Mouse (Mus musculus): ENCODE data around the gene Scfd2. TPM values are rescaled to one million over a fixed set of nuclear protein-coding genes. Genes with fewer than 3 reads are reported as not detected.
A peak's percentile ranks its signal among the peaks of the same experiment; 100 is the strongest.

Gene Scfd2
- total and polyA plus RNA-seq, 2 experiments: 8.5 to 11.5 TPM

- DNase-seq (ENCODE audit: extremely low read depth, low read depth, low spot score): no peak
- peaks cover 5% of the 10 kb centered on the region; the same call in 1 of the 2 replicates for H3K4me1 ChIP-seq (ENCODE audit: control insufficient read depth, insufficient read depth, low read length)
- no peak overlapping the region for H3K9ac ChIP-seq (ENCODE audit: low read depth, low read length)
- 88% methylated on average over 5 of the region's 5 CpGs for WGBS
- H3K4me3 ChIP-seq (ENCODE audit: insufficient read depth, low read depth, low read length): no peak overlapping the region
- no peak overlapping the region for H3K27ac ChIP-seq (replicated peaks; ENCODE audit: insufficient read depth, low read depth, low read length)
- no peak for TF ChIP-seq POLR2A (IDR thresholded peaks at IDR 0.05; ENCODE audit: extremely low read depth, insufficient read depth, low read length)
- no peak for TF ChIP-seq CTCF (IDR thresholded peaks at IDR 0.05; ENCODE audit: low read depth, low read length)
- H3K79me2 ChIP-seq (ENCODE audit: control insufficient read depth, insufficient read depth, low read length): no peaks in the 10 kb centered on the region
- no peaks in the 10 kb centered on the region for H3K27me3 ChIP-seq (ENCODE audit: control insufficient read depth, insufficient read depth, low read length)
- no peaks in the 10 kb centered on the region for H3K36me3 ChIP-seq (ENCODE audit: control insufficient read depth, insufficient read depth, low read length)
Measured at GRCm38 (mm10) chr5:74310101-74310500, 221.5 kb downstream of the Scfd2 start.

GRCm38 (mm10) chr5:74307242-74307641, 224.3 kb downstream of the Scfd2 start:
- Histone ChIP-seq H3K4me1 (ENCODE audit: control insufficient read depth, insufficient read depth, low read length) (peaks cover 4% of the 10 kb centered on the region), H3K36me3 (ENCODE audit: control insufficient read depth, insufficient read depth, low read length) (no peaks in the 10 kb centered on the region), H3K27ac (replicated peaks; ENCODE audit: insufficient read depth, low read depth, low read length) (no peak overlapping the region), H3K27me3 (ENCODE audit: control insufficient read depth, insufficient read depth, low read length) (no peaks in the 10 kb centered on the region), H3K79me2 (ENCODE audit: control insufficient read depth, insufficient read depth, low read length) (no peaks in the 10 kb centered on the region), H3K4me3 (ENCODE audit: insufficient read depth, low read depth, low read length) (no peak overlapping the region), H3K9ac (ENCODE audit: low read depth, low read length) (no peak overlapping the region)
- 93% methylated on average over 5 of the region's 5 CpGs for WGBS
- DNase-seq (ENCODE audit: extremely low read depth, low read depth, low spot score): no peak
- no peak for TF ChIP-seq CTCF (IDR thresholded peaks at IDR 0.05; ENCODE audit: low read depth, low read length)
- no peak for TF ChIP-seq POLR2A (IDR thresholded peaks at IDR 0.05; ENCODE audit: extremely low read depth, insufficient read depth, low read length)

- H3K27ac ChIP-seq (replicated peaks; ENCODE audit: insufficient read depth, low read depth, low read length): no peak overlapping the region
- TF ChIP-seq POLR2A (IDR thresholded peaks at IDR 0.05; ENCODE audit: extremely low read depth, insufficient read depth, low read length) (no peak), CTCF (IDR thresholded peaks at IDR 0.05; ENCODE audit: low read depth, low read length) (no peak)
- no peaks in the 10 kb centered on the region for H3K27me3 ChIP-seq (ENCODE audit: control insufficient read depth, insufficient read depth, low read length)
- H3K79me2 ChIP-seq (ENCODE audit: control insufficient read depth, insufficient read depth, low read length): no peaks in the 10 kb centered on the region
- no peak overlapping the region for H3K4me3 ChIP-seq (ENCODE audit: insufficient read depth, low read depth, low read length)
- H3K4me1 ChIP-seq (ENCODE audit: control insufficient read depth, insufficient read depth, low read length): peaks cover 4% of the 10 kb centered on the region
- WGBS: 88% methylated on average over 4 of the region's 4 CpGs
- DNase-seq (ENCODE audit: extremely low read depth, low read depth, low spot score): no peak
- no peaks in the 10 kb centered on the region for H3K36me3 ChIP-seq (ENCODE audit: control insufficient read depth, insufficient read depth, low read length)
- H3K9ac ChIP-seq (ENCODE audit: low read depth, low read length): no peak overlapping the region
Measured at GRCm38 (mm10) chr5:74305533-74306189, 225.9 kb downstream of the Scfd2 start.

GRCm38 (mm10) chr5:74304767-74305166, 226.8 kb downstream of the Scfd2 start:
- H3K79me2 ChIP-seq (ENCODE audit: control insufficient read depth, insufficient read depth, low read length): no peaks in the 10 kb centered on the region
- no peak overlapping the region for H3K4me3 ChIP-seq (ENCODE audit: insufficient read depth, low read depth, low read length)
- no peak for TF ChIP-seq POLR2A (IDR thresholded peaks at IDR 0.05; ENCODE audit: extremely low read depth, insufficient read depth, low read length)
- TF ChIP-seq CTCF (IDR thresholded peaks at IDR 0.05; ENCODE audit: low read depth, low read length): no peak
- no peak overlapping the region for H3K27ac ChIP-seq (replicated peaks; ENCODE audit: insufficient read depth, low read depth, low read length)
- DNase-seq (ENCODE audit: extremely low read depth, low read depth, low spot score): peak; percentile 64
- H3K36me3 ChIP-seq (ENCODE audit: control insufficient read depth, insufficient read depth, low read length): no peaks in the 10 kb centered on the region
- 25% methylated on average over 4 of the region's 4 CpGs for WGBS
- no peaks in the 10 kb centered on the region for H3K27me3 ChIP-seq (ENCODE audit: control insufficient read depth, insufficient read depth, low read length)
- H3K4me1 ChIP-seq (ENCODE audit: control insufficient read depth, insufficient read depth, low read length): peaks cover 4% of the 10 kb centered on the region
- H3K9ac ChIP-seq (ENCODE audit: low read depth, low read length): no peak overlapping the region

DNA sequence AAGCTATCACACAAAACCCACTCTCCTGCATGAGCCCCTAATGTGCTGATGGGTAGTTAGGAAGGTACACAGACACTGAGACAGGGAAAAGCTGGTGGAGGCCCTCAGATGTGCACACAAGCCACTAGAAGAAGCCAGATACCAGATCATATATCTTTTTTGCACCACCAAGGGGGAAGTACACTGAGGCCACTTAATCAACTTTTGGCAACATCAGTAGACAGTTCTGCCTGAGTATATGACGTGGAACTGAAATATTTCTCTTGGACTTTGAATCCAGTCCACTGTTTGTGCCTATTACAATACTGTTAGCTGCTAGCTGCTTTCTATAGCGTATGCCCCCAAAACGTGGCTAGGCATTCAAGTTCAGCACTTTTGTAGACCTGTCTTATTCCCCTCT, 229.2 kb downstream of the Scfd2 start:
- 64% methylated on average over 3 of the region's 3 CpGs for WGBS

DNA sequence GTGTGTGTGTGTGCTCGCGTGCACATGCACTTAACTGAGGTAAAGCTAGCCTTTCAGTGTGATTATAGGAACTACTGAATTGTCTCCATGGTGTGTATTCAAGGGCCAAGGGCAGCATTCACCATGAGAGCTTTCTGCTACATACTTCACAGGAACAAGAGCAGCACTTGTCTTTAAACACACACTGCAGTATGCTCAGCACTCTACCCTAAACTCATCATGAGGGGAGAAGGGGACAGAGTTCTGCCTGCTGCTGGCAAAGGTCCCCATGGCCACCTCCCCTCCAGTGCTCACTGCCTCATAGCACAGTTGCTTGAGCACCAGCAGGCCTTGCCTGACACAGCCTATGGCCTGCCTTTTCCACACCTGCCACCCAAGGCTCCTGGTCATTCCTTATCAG, 230.1 kb downstream of the Scfd2 start:
- TF ChIP-seq POLR2A (IDR thresholded peaks at IDR 0.05; ENCODE audit: extremely low read depth, insufficient read depth, low read length) (no peak), CTCF (IDR thresholded peaks at IDR 0.05; ENCODE audit: low read depth, low read length) (no peak)
- 100% methylated on average over 2 of the region's 2 CpGs for WGBS

More for the DNA sequence above, 229.2 kb downstream of the Scfd2 start:
- Histone ChIP-seq H3K79me2 (ENCODE audit: control insufficient read depth, insufficient read depth, low read length) (no peaks in the 10 kb centered on the region), H3K36me3 (ENCODE audit: control insufficient read depth, insufficient read depth, low read length) (no peaks in the 10 kb centered on the region), H3K9ac (ENCODE audit: low read depth, low read length) (no peak overlapping the region), H3K27me3 (ENCODE audit: control insufficient read depth, insufficient read depth, low read length) (no peaks in the 10 kb centered on the region), H3K27ac (replicated peaks; ENCODE audit: insufficient read depth, low read depth, low read length) (no peak overlapping the region), H3K4me1 (ENCODE audit: control insufficient read depth, insufficient read depth, low read length) (peaks cover 4% of the 10 kb centered on the region), H3K4me3 (ENCODE audit: insufficient read depth, low read depth, low read length) (no peak overlapping the region)
- no peak for DNase-seq (ENCODE audit: extremely low read depth, low read depth, low spot score)
- TF ChIP-seq CTCF (IDR thresholded peaks at IDR 0.05; ENCODE audit: low read depth, low read length) (no peak), POLR2A (IDR thresholded peaks at IDR 0.05; ENCODE audit: extremely low read depth, insufficient read depth, low read length) (no peak)

More for the DNA sequence above, 230.1 kb downstream of the Scfd2 start:
- Histone ChIP-seq H3K79me2 (ENCODE audit: control insufficient read depth, insufficient read depth, low read length) (no peaks in the 10 kb centered on the region), H3K36me3 (ENCODE audit: control insufficient read depth, insufficient read depth, low read length) (no peaks in the 10 kb centered on the region), H3K4me3 (ENCODE audit: insufficient read depth, low read depth, low read length) (no peak overlapping the region), H3K27ac (replicated peaks; ENCODE audit: insufficient read depth, low read depth, low read length) (no peak overlapping the region), H3K9ac (ENCODE audit: low read depth, low read length) (no peak overlapping the region), H3K27me3 (ENCODE audit: control insufficient read depth, insufficient read depth, low read length) (no peaks in the 10 kb centered on the region), H3K4me1 (ENCODE audit: control insufficient read depth, insufficient read depth, low read length) (peaks cover 4% of the 10 kb centered on the region)
- DNase-seq (ENCODE audit: extremely low read depth, low read depth, low spot score): no peak

Data from liver, adult 2 months (tissue).